10 mouse cellular contexts compared by ENCODE assay signal in the genomic region with DNA sequence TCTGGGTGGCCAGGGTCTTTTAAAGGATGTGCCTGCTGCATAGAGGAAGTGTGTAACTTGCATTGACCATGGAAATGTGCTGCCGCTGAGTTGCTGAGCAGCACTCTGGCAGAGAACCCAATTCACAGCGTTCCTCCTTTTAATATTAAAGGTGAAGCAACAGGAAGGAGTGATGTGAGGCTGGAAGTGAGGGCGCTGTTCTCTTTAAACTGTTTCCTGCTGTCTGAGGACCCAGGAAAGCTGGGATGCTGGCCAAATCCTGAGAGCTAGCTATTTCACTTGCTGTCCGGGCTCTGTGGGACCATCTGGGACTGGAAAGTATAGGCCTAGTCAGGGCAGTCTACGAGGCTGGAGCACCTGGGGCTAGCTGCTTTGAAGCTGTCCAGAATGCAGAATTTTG. TPM values are rescaled to one million over a fixed set of nuclear protein-coding genes. Genes with fewer than 3 reads are reported as not detected.
DNase-seq lines count a peak whose midpoint lies in the region; ATAC-seq and TF ChIP-seq lines count a peak whose summit lies in the region.
"Had no signal": no experiment of that assay in that cellular context is flagged by ENCODE, and none has a peak within 500 bp of the region (broad histone marks: within the 10 kb centered on the region; RNA-seq: fewer than 3 reads in every experiment).

No protein-coding gene starts in this region.

- WGBS in kidney, embryonic 14.5 days: 53% methylated on average over 5 of the region's 5 CpGs
- 8% methylated on average over 5 of the region's 5 CpGs for WGBS in cerebellum, adult 2 months
- 51% methylated on average over 5 of the region's 5 CpGs for WGBS in midbrain, embryonic 15.5 days

- peak; percentile 12 for DNase-seq in kidney, adult 11 months
- DNase-seq in NIH3T3 (ENCODE audit: low read depth): peak; percentile 45
- DNase-seq in cerebellum, adult 2 months: peak; percentile 58 to 66
- peak; percentile 52 to 67 for DNase-seq in kidney, postnatal 25 days
- DNase-seq in spleen, adult 18-20 months: no peak
- DNase-seq: liver, postnatal 0 days had no signal

- peaks cover 15% of the 10 kb centered on the region; the same call in 1 of the 2 replicates for H3K4me1 ChIP-seq in kidney, embryonic 14.5 days (ENCODE audit: control insufficient read depth, insufficient read depth, low read length)
- peaks cover 9% of the 10 kb centered on the region for H3K4me1 ChIP-seq in cerebellum, adult 2 months (ENCODE audit: control insufficient read depth, insufficient read depth, low read length)
- peaks cover 12% of the 10 kb centered on the region for H3K4me1 ChIP-seq in midbrain, embryonic 15.5 days

- no peak overlapping the region; the same call in 1 of the 2 replicates for H3K27ac ChIP-seq in kidney, embryonic 14.5 days (ENCODE audit: low read depth, low read length)
- no peak overlapping the region for H3K27ac ChIP-seq in cerebellum, adult 2 months (ENCODE audit: insufficient read depth, low read length)
- H3K27ac ChIP-seq in midbrain, embryonic 15.5 days: no peak overlapping the region
- H3K27ac ChIP-seq: hindbrain, embryonic 10.5 days had no signal

- no peak for TF ChIP-seq CTCF in cerebellum, adult 2 months (IDR thresholded peaks at IDR 0.05; ENCODE audit: borderline replicate concordance, insufficient read depth, low read depth, low read length)

- no peak overlapping the region for H3K9ac ChIP-seq in kidney, embryonic 14.5 days (ENCODE audit: low read depth, low read length)
- no peak overlapping the region for H3K9ac ChIP-seq in midbrain, embryonic 15.5 days
- H3K9ac ChIP-seq: liver, postnatal 0 days had no signal

- no peak for ATAC-seq in kidney, embryonic 14.5 days (ENCODE audit: low FRiP score, low TSS enrichment)
- ATAC-seq in midbrain, embryonic 15.5 days (replicated peaks): no peak
- ATAC-seq: liver, postnatal 0 days; Patski had no signal

- H3K4me2 ChIP-seq in kidney, embryonic 14.5 days (replicated peaks; ENCODE audit: low read depth, low read length): no peak overlapping the region
- no peak overlapping the region for H3K4me2 ChIP-seq in midbrain, embryonic 15.5 days

- H3K36me3 ChIP-seq in kidney, embryonic 14.5 days (ENCODE audit: control insufficient read depth, insufficient read depth, low read length): no peaks in the 10 kb centered on the region
- H3K36me3 ChIP-seq in midbrain, embryonic 15.5 days (replicated peaks): no peaks in the 10 kb centered on the region

- H3K27me3 ChIP-seq in kidney, embryonic 14.5 days (ENCODE audit: control insufficient read depth, insufficient read depth, low read length): 0 out of 2 replicates have a peak, but pooled peaks cover 3% of the 10 kb centered on the region
- H3K27me3 ChIP-seq in cerebellum, adult 2 months (ENCODE audit: control insufficient read depth, insufficient read depth, low read length): no peaks in the 10 kb centered on the region
- no peaks in the 10 kb centered on the region for H3K27me3 ChIP-seq in midbrain, embryonic 15.5 days (replicated peaks)
- H3K27me3 ChIP-seq: Patski had no signal

- H3K9me3 ChIP-seq in kidney, embryonic 14.5 days (ENCODE audit: control insufficient read depth, low read length): peaks cover 6% of the 10 kb centered on the region; the same call in 1 of the 2 replicates
- no peaks in the 10 kb centered on the region for H3K9me3 ChIP-seq in midbrain, embryonic 15.5 days

- H3K4me3 ChIP-seq in kidney, embryonic 14.5 days (ENCODE audit: low read length): no peak overlapping the region
- no peak overlapping the region for H3K4me3 ChIP-seq in cerebellum, adult 2 months (replicated peaks; ENCODE audit: insufficient read depth, low read depth, low read length)
- H3K4me3 ChIP-seq in midbrain, embryonic 15.5 days: no peak overlapping the region
- H3K4me3 ChIP-seq: hindbrain, embryonic 10.5 days had no signal

- no peak for TF ChIP-seq POLR2A in cerebellum, adult 2 months (IDR thresholded peaks at IDR 0.05; ENCODE audit: borderline replicate concordance, insufficient read depth, low read length)

RNA-seq across cellular contexts. Expression of a gene that starts 2.1 kb away (rescaled TPM):
- 1.3 and 1.4 TPM in 2 replicates for polyA plus RNA-seq in kidney, embryonic 14.5 days (2014; fragmentation: Nextera tagmentation; extraction: Ambion mirVana)
- 2.7 and 3.2 TPM in 2 replicates for polyA plus RNA-seq in cerebellum, adult 2 months (2012; rRNA removed)
- 3.1 and 3.2 TPM in 2 replicates for polyA plus RNA-seq in midbrain, embryonic 15.5 days (2015; fragmentation: Nextera tagmentation; extraction: Ambion mirVana)

RNA-seq across cellular contexts. Expression of a gene that starts 32.2 kb away (rescaled TPM):
- polyA plus RNA-seq in kidney, embryonic 14.5 days (2014; fragmentation: Nextera tagmentation; extraction: Ambion mirVana): 79.5 and 97.6 TPM in 2 replicates
- polyA plus RNA-seq in cerebellum, adult 2 months (2012; rRNA removed): 67.3 and 71.2 TPM in 2 replicates
- polyA plus RNA-seq in midbrain, embryonic 15.5 days (2015; fragmentation: Nextera tagmentation; extraction: Ambion mirVana): 65.9 and 67.7 TPM in 2 replicates

RNA-seq across cellular contexts. Expression of a gene that starts 55.7 kb away (rescaled TPM):
- polyA plus RNA-seq in kidney, embryonic 14.5 days (2014; fragmentation: Nextera tagmentation; extraction: Ambion mirVana): 0.37 TPM in 1 of 2 replicates, not detected in the other
- 0.13 TPM in 1 of 2 replicates, not detected in the other for polyA plus RNA-seq in cerebellum, adult 2 months (2012; rRNA removed)
- polyA plus RNA-seq in midbrain, embryonic 15.5 days (2015; fragmentation: Nextera tagmentation; extraction: Ambion mirVana): 0.43 and 1.5 TPM in 2 replicates
- polyA plus RNA-seq: hindbrain, embryonic 10.5 days; liver, postnatal 0 days; Patski had no signal

Comparison
In these comparisons a context has a peak if more than half of its experiments do, and no peak if none do; other contexts are left out.
1. DNase-seq: peak in kidney, adult 11 months (single experiment), NIH3T3 (single experiment), cerebellum, adult 2 months (2 of 2) and kidney, postnatal 25 days (2 of 2); none in spleen, adult 18-20 months (0 of 2).